Mouse (Mus musculus): ENCODE measurements around the gene Spg21. TPM values are rescaled to one million over a fixed set of nuclear protein-coding genes. Genes with fewer than 3 reads are reported as not detected.

The Spg21 gene
- 94.8 and 96.4 TPM in 2 replicates for polyA plus RNA-seq (2014; fragmentation: Nextera tagmentation; extraction: Ambion mirVana)

DNA sequence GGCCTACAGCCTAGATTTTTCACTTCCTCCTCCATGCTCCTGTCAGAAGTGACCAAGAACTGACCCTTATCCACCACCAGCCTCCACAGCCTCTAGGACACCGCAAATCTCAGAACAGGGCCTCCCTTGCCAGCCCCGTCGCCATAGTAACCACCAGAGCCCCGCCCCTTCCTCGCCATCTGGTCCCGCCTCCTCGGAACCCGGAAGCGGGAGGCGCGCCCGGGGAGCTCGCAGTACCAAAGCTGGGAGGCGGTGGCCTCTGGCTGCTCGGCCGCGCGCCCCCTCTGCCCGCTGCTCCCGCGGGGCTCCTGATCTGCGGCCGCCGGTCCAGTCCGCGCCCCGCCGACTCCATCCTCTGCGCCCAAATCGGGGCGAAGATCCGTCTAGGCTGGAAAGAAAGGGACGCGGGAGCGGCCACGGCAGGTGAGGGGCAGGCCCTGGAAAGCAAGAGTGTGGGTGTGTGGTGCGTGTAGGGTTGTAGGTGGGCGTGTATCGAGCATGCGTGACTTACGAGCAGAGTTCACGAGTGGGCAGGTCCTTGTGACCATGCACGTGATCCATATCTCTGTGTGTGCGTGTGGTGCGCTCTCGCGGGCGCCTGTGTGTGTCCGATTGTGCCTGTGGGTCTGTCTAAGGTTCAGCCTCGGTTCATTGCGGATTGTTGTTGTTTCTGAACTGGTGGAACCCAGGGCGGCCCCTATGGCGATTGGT lies at the start of gene Spg21:
Gene Spg21 (plus strand): TSS at position 216 of the 711 bp plus-strand sequence.
- WGBS = under 1% methylated on average over 53 of the region's 53 CpGs
- peak; percentile 94 for ATAC-seq (ENCODE audit: insufficient number of reproducible peaks, insufficient read depth, low FRiP score, low read depth)

DNA sequence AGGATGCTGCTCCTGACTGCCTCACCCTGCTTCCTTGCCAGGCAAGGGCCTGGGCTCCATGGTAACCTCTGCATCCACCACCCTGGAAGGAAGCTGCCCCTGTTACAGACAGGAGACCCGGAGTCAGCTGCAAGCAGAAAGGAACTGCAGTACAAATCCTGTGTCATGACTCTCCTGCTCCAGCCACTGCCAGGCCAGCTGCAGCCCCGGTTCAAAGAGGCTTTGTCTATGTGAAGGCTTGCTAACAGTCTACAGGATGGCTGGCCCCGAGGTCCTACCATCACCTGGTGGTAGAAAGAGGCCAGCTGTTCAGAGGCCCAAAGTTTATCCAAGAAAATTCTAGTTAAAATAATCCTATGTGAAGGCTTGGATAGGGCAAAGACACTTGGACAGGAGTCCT lies 49.4 kb upstream of the Spg21 start:
- no peak overlapping the region for H3K4me2 ChIP-seq (replicated peaks; ENCODE audit: low read depth, low read length)
- H3K4me1 ChIP-seq (ENCODE audit: control insufficient read depth, insufficient read depth, low read length) = no peaks in the 10 kb centered on the region
- no peaks in the 10 kb centered on the region for H3K27me3 ChIP-seq (ENCODE audit: control insufficient read depth, insufficient read depth, low read length)
- no peak for ATAC-seq (ENCODE audit: insufficient number of reproducible peaks, insufficient read depth, low FRiP score, low read depth)
- no peak overlapping the region for H3K9ac ChIP-seq (replicated peaks; ENCODE audit: low read depth, low read length)
- no peaks in the 10 kb centered on the region for H3K36me3 ChIP-seq (ENCODE audit: control insufficient read depth, insufficient read depth, low read length)
- H3K4me3 ChIP-seq (ENCODE audit: low read depth, low read length) = no peak overlapping the region
- 63% methylated on average over 3 of the region's 3 CpGs for WGBS
- H3K27ac ChIP-seq (ENCODE audit: low read length) = no peak overlapping the region
- no peaks in the 10 kb centered on the region for H3K9me3 ChIP-seq (ENCODE audit: control insufficient read depth, low read depth, low read length)

More for the DNA sequence above, at the start of gene Spg21:
- H3K27me3 ChIP-seq (ENCODE audit: control insufficient read depth, insufficient read depth, low read length) = no peaks in the 10 kb centered on the region
- H3K27ac ChIP-seq (ENCODE audit: low read length) = peak within 1 kb of the TSS; percentile 87
- peak within 1 kb of the TSS; percentile 81 for H3K4me3 ChIP-seq (ENCODE audit: low read depth, low read length)
- peaks cover 8% of the 10 kb centered on the region; the same call in 1 of the 2 replicates for H3K4me1 ChIP-seq (ENCODE audit: control insufficient read depth, insufficient read depth, low read length)
- H3K9ac ChIP-seq (replicated peaks; ENCODE audit: low read depth, low read length) = peak within 1 kb of the TSS; percentile 67
- peak within 1 kb of the TSS; percentile 55 for H3K4me2 ChIP-seq (replicated peaks; ENCODE audit: low read depth, low read length)
- peaks cover 4% of the 10 kb centered on the region for H3K36me3 ChIP-seq (ENCODE audit: control insufficient read depth, insufficient read depth, low read length)
- no peaks in the 10 kb centered on the region for H3K9me3 ChIP-seq (ENCODE audit: control insufficient read depth, low read depth, low read length)

DNA sequence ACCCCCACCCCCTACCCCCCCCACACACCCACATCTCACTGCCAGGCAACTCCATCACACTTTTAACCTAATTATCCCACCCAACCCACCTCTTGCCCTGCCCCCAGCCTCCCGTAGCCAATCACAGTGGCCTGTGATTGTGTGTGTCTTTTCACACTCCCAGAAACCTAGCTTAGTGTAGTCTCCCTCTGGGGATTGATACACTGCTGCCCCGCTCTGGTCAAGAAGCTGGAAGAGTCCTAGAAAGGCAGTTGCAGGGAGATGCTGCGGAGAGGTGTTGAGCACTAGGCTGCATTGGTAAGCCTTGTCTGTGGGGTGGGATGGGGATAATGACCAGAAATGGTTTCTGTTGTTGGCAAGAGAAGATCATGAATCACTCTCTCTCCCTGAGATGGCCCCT lies 43.0 kb upstream of the Spg21 start:
- 28% methylated on average over 3 of the region's 3 CpGs for WGBS
- ATAC-seq (ENCODE audit: insufficient number of reproducible peaks, insufficient read depth, low FRiP score, low read depth) = no peak
- Histone ChIP-seq H3K36me3 (ENCODE audit: control insufficient read depth, insufficient read depth, low read length) (no peaks in the 10 kb centered on the region), H3K27me3 (ENCODE audit: control insufficient read depth, insufficient read depth, low read length) (no peaks in the 10 kb centered on the region), H3K9me3 (ENCODE audit: control insufficient read depth, low read depth, low read length) (no peaks in the 10 kb centered on the region), H3K4me1 (ENCODE audit: control insufficient read depth, insufficient read depth, low read length) (no peaks in the 10 kb centered on the region), H3K9ac (replicated peaks; ENCODE audit: low read depth, low read length) (no peak overlapping the region), H3K4me3 (ENCODE audit: low read depth, low read length) (no peak overlapping the region), H3K27ac (ENCODE audit: low read length) (no peak overlapping the region), H3K4me2 (replicated peaks; ENCODE audit: low read depth, low read length) (no peak overlapping the region)

DNA sequence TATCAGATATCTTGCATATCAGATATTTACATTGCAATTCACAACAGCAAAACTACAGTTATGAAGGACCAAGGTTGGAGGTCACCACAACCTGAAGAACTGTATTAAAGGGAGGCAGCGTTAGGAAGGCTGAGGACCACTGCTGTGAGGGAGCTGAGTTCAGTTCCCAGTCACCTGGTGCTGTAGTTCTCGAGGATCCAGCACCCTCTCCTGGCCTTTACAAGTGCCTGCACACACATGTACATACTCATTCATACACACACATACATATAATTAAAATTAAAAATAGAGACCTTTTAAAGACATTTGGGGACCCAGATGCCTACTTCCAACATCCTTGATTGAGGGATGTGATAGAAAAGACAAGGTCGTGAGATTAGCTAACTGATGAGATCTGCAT lies 41.1 kb upstream of the Spg21 start:
- Histone ChIP-seq H3K9me3 (ENCODE audit: control insufficient read depth, low read depth, low read length) (no peaks in the 10 kb centered on the region), H3K27ac (ENCODE audit: low read length) (no peak overlapping the region), H3K4me1 (ENCODE audit: control insufficient read depth, insufficient read depth, low read length) (no peaks in the 10 kb centered on the region), H3K9ac (replicated peaks; ENCODE audit: low read depth, low read length) (no peak overlapping the region), H3K36me3 (ENCODE audit: control insufficient read depth, insufficient read depth, low read length) (no peaks in the 10 kb centered on the region), H3K27me3 (ENCODE audit: control insufficient read depth, insufficient read depth, low read length) (no peaks in the 10 kb centered on the region), H3K4me3 (ENCODE audit: low read depth, low read length) (no peak overlapping the region), H3K4me2 (replicated peaks; ENCODE audit: low read depth, low read length) (no peak overlapping the region)
- 72% methylated on average over 3 of the region's 3 CpGs for WGBS
- ATAC-seq (ENCODE audit: insufficient number of reproducible peaks, insufficient read depth, low FRiP score, low read depth) = no peak

DNA sequence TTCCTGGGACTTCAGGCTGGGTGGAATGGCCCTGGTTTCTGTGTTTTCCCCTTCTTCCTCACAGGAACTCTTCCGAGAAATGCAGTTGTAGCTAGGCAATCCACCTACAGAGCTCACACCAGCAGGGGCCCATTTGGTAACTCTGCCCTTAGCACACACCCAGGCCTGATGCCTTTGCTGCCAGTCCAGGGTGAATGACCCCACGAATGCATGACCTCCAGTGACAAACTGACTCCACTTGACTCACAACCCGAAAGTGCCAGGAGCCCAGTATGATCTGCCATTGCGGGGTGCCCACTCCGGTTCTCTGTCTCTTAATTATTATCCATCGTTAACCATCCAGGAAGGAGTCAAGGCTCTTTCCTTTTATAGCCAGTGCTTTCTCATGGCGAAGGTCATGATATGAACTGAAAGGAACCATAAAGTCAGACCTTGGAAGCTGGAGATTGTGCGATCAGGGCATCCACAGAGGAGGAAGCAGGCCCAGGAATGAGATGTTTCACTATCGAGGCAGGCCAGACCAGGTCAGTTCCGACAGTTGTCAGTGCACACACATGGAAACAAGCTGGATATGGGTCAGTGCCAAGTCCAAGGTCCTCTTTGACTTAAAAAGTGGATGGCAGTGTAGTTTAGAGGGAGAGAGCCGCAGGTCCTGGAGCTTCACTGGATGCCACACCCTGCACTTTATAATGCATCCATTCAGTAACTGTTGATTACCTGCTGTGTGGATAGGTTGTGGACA lies 37.8 kb upstream of the Spg21 start, which contains the start of gene Slc51b:
Gene Slc51b (minus strand): TSS at position 196 of the 742 bp plus-strand sequence.
- H3K36me3 ChIP-seq (ENCODE audit: control insufficient read depth, insufficient read depth, low read length) = no peaks in the 10 kb centered on the region
- H3K9ac ChIP-seq (replicated peaks; ENCODE audit: low read depth, low read length) = no peak within 1 kb of the TSS
- ATAC-seq (ENCODE audit: insufficient number of reproducible peaks, insufficient read depth, low FRiP score, low read depth) = no peak
- no peak within 1 kb of the TSS for H3K4me3 ChIP-seq (ENCODE audit: low read depth, low read length)
- H3K4me2 ChIP-seq (replicated peaks; ENCODE audit: low read depth, low read length) = no peak within 1 kb of the TSS
- WGBS = 85% methylated on average over 11 of the region's 11 CpGs
- no peaks in the 10 kb centered on the region for H3K9me3 ChIP-seq (ENCODE audit: control insufficient read depth, low read depth, low read length)
- no peaks in the 10 kb centered on the region for H3K27me3 ChIP-seq (ENCODE audit: control insufficient read depth, insufficient read depth, low read length)
- H3K4me1 ChIP-seq (ENCODE audit: control insufficient read depth, insufficient read depth, low read length) = no peaks in the 10 kb centered on the region
- H3K27ac ChIP-seq (ENCODE audit: low read length) = no peak within 1 kb of the TSS

DNA sequence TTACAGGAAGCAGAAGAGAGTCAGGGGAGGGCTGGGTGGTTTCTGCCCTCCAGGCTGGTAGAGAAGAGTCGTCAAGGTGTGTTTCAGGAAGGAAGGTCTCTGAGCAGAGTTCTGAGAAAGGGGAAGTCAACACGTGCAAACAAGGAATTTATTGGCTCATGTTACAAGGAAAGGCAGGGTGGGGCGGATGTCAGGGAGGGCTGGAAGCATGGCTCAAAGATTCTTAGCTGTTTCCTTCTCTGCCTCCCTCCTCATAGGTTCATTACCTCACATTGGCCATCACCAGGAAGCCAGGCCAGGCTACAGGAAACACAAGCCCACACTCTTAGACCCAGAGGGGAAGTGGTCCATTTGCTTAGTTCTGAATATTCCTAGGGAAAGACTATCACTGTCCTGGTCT lies 36.4 kb upstream of the Spg21 start:
- ATAC-seq (ENCODE audit: insufficient number of reproducible peaks, insufficient read depth, low FRiP score, low read depth) = no peak
- H3K9me3 ChIP-seq (ENCODE audit: control insufficient read depth, low read depth, low read length) = no peaks in the 10 kb centered on the region
- no peaks in the 10 kb centered on the region for H3K36me3 ChIP-seq (ENCODE audit: control insufficient read depth, insufficient read depth, low read length)
- no peak overlapping the region for H3K27ac ChIP-seq (ENCODE audit: low read length)
- WGBS = 36% methylated on average over 3 of the region's 3 CpGs
- H3K9ac ChIP-seq (replicated peaks; ENCODE audit: low read depth, low read length) = no peak overlapping the region
- no peak overlapping the region for H3K4me3 ChIP-seq (ENCODE audit: low read depth, low read length)
- no peak overlapping the region for H3K4me2 ChIP-seq (replicated peaks; ENCODE audit: low read depth, low read length)
- no peaks in the 10 kb centered on the region for H3K4me1 ChIP-seq (ENCODE audit: control insufficient read depth, insufficient read depth, low read length)
- no peaks in the 10 kb centered on the region for H3K27me3 ChIP-seq (ENCODE audit: control insufficient read depth, insufficient read depth, low read length)

DNA sequence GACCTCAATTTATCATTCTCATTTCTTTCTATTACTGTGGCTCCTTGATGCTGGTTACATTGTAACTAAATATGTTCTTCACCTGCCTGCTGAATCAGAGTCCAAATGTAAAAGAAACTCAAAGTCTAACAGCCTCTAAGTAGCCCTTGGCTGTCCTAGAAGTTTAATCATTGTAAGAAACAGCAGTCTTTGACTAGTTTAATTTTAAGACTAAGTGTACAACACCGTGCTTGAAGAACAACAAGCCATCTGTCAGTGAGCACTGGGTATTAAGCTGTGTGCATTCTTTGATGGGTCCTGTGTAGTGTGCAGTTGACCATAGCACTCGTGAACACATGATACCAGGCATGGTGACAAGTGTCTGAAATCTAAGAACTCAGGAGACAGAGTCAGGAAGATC lies 33.2 kb upstream of the Spg21 start:
- 62% methylated on average over 2 of the region's 2 CpGs for WGBS
- ATAC-seq (ENCODE audit: insufficient number of reproducible peaks, insufficient read depth, low FRiP score, low read depth) = no peak

DNA sequence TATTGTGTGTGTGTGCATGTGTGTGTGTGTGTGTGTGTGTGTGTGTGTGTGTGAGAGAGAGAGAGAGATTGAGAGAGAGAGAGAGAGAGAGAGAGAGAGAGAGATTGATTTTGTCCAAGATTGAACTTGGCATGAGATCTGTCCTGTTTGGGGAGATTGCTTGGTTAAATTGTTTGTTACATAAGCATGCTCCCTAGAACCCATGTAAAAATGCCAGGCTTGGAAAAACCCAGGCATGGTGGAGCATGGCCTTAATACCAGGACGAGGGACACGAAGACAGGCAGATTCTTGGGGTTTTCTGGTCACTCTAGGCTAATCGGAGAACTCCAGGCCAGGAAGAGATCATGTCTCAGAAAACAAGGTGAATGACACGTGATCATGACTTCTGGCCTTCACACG lies 32.7 kb upstream of the Spg21 start:
- Histone ChIP-seq H3K27ac (ENCODE audit: low read length) (no peak overlapping the region), H3K36me3 (ENCODE audit: control insufficient read depth, insufficient read depth, low read length) (no peaks in the 10 kb centered on the region), H3K27me3 (ENCODE audit: control insufficient read depth, insufficient read depth, low read length) (no peaks in the 10 kb centered on the region), H3K9ac (replicated peaks; ENCODE audit: low read depth, low read length) (no peak overlapping the region), H3K4me2 (replicated peaks; ENCODE audit: low read depth, low read length) (no peak overlapping the region), H3K9me3 (ENCODE audit: control insufficient read depth, low read depth, low read length) (no peaks in the 10 kb centered on the region), H3K4me1 (ENCODE audit: control insufficient read depth, insufficient read depth, low read length) (no peaks in the 10 kb centered on the region), H3K4me3 (ENCODE audit: low read depth, low read length) (no peak overlapping the region)
- 86% methylated on average over 5 of the region's 5 CpGs for WGBS
- no peak for ATAC-seq (ENCODE audit: insufficient number of reproducible peaks, insufficient read depth, low FRiP score, low read depth)

More for the DNA sequence above, 33.2 kb upstream of the Spg21 start:
- Histone ChIP-seq H3K4me3 (ENCODE audit: low read depth, low read length) (no peak overlapping the region), H3K9ac (replicated peaks; ENCODE audit: low read depth, low read length) (no peak overlapping the region), H3K27me3 (ENCODE audit: control insufficient read depth, insufficient read depth, low read length) (no peaks in the 10 kb centered on the region), H3K36me3 (ENCODE audit: control insufficient read depth, insufficient read depth, low read length) (no peaks in the 10 kb centered on the region), H3K4me1 (ENCODE audit: control insufficient read depth, insufficient read depth, low read length) (no peaks in the 10 kb centered on the region), H3K9me3 (ENCODE audit: control insufficient read depth, low read depth, low read length) (no peaks in the 10 kb centered on the region), H3K27ac (ENCODE audit: low read length) (no peak overlapping the region), H3K4me2 (replicated peaks; ENCODE audit: low read depth, low read length) (no peak overlapping the region)

All from stomach, embryonic 14.5 days (tissue).